Mouse (Mus musculus) right cerebral cortex, postnatal 10 days (tissue): ENCODE measurements around the gene Nav2.

ENCODE experiments used
- DNase-seq, 2 experiments: peaks; one replicate each; pipeline ENCODE4 v3.0.0; 2021; ENCODE audit warnings: low spot score in 2 of 2

Nav2 gene

GRCm38 (mm10) chr7:49000816-49001215 lies 92.3 kb downstream of the Nav2 start:
- DNase-seq, result peak; percentile 53 to 81

DNA sequence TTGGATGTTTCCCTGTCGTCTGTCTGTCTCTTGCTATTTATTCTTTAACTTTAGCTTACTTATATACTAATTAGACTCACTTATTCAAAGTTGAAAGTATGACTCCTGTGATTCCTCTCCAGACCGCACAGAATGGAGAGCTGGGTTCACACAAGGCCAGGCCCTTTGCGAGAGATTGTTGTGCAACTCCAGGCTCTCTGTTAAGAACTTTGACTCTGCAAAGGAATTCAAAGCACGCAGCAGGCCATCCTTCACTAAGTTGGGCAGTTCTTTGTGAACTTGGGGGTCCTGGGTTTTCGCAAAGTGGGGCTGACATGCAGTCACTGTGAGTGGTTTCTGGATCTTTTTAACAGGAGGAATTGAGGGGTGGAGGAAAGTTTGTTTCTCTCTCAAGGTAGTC lies 95.9 kb downstream of the Nav2 start:
- no peak for DNase-seq

DNA sequence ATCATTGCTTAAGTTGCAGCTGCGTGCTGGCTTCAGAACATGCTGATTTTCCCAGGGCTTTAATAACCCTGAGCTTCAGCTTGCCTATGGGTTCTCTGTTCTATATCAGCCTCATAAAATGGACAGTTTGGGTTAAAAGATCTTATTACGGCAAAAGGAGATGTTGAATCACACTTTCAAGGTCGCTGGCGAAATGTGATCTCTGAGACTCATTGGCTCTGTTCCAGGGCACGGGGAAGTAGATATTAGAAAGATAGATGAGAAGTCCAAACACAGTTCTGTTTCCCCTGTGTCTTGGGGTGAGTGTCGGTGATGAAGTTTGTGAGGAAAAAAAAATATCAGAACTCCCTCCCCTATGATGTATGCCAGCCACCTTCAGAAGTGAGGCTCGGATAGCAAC lies 98.4 kb downstream of the Nav2 start:
- no peak for DNase-seq

- DNase-seq, result peak in 1 of 2 experiments; percentile 49
Measured at GRCm38 (mm10) chr7:49010739-49011138, 102.2 kb downstream of the Nav2 start.

GRCm38 (mm10) chr7:49012027-49012426 lies 103.5 kb downstream of the Nav2 start:
- no peak for DNase-seq

- no peak for DNase-seq
Measured at GRCm38 (mm10) chr7:49014480-49014879, 106.0 kb downstream of the Nav2 start.

GRCm38 (mm10) chr7:49015297-49015696 lies 106.8 kb downstream of the Nav2 start:
- DNase-seq, result no peak

DNA sequence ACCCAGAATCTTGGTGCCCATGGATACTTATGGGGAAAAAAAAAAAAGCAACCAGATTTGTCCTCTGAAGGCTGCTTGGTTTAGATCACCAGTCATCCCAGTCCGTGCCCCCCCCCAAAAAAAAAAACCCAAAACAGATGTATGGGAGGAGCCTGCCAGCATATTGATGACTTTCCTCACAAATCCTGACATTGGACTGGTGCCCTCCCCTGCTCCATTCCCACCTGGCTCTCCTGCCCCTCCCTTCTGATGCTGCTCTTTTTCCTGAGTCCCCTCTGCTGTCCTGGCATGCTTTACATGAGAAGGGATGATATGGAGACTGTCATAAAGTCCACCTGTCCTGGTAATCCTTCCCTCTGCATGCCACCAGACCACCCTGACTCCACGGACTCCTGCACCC lies 107.6 kb downstream of the Nav2 start:
- DNase-seq, result no peak

- no peak for DNase-seq
Measured at GRCm38 (mm10) chr7:49017794-49018193, 109.3 kb downstream of the Nav2 start.

DNA sequence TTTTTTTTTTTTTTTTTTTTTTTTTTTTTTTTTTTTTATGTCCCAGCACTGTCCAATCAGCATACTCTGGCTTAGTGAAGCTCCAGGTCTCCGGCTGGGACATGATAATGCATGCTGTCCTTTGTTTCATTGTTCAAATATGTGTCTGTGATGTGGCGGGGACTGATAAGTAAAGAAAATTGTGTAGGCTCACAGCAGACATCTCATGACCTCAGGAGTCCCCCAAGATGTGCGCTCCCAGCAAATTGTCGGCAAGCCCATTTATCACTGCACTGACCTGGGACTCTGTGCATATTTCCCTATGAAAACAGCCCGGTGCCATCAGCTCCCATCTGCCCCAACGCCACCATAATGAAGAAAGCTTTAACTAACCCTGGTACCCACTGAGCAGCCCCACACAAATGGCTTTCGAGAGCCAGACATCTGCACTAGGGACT lies 110.0 kb downstream of the Nav2 start:
- DNase-seq, result no peak

DNA sequence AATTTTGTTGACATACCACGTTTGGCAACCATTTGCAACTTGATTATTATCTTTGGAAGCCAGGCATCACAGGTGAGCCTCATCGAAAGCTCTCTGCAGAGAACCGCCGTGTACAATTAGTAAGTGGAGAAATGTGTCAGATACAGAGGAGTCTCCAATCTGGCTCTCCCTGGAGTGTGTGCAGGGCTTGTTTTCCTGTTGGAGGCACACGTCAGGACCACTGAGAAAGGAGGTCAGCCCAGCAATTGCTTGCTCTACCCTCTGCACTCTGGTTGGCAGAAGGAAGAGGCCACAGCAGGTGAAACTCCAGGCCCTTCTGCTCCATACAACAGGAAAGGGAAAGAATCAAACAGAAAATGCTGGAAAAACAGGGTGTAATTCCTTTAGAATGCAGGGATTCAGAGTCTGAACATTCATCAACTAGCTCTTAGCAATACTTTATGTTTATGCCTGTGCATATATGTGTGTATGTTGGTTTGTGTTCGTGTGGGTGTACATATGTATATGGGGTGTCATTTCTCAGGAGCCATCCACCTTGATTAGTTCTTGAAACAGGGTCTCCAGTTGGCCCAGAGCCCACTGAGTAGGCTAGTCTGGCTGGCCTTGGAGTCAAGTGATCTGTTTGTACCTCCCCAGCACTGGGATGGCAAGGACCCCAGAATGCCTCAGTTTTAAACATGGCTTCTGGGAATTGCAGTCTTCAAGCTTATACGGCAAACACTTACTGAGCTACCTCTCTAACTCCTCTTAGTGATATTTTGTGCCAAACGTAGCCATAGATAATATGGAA lies 116.7 kb downstream of the Nav2 start:
- no peak for DNase-seq

DNA sequence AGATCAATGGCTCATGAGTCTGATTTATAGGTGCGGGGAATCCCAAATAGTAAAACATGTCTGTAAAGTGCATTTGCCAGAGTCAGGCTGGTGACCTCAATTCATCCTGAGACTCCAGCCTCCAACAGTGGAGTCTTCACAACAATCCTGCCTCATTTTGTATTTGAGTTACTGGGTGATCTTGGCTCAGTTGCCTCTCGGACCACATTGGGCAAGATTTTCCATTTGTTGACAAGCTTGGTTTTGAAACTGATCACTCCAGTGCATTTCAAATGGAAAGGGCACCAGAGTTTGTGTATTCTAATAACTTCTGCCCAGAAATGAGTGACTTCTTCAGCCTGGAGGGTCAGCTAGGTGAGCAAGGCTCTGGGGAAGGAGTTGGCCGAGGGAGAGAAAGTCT lies 117.5 kb downstream of the Nav2 start:
- no peak for DNase-seq

- DNase-seq, result no peak
Measured at GRCm38 (mm10) chr7:49026466-49026865, 118.0 kb downstream of the Nav2 start.

DNA sequence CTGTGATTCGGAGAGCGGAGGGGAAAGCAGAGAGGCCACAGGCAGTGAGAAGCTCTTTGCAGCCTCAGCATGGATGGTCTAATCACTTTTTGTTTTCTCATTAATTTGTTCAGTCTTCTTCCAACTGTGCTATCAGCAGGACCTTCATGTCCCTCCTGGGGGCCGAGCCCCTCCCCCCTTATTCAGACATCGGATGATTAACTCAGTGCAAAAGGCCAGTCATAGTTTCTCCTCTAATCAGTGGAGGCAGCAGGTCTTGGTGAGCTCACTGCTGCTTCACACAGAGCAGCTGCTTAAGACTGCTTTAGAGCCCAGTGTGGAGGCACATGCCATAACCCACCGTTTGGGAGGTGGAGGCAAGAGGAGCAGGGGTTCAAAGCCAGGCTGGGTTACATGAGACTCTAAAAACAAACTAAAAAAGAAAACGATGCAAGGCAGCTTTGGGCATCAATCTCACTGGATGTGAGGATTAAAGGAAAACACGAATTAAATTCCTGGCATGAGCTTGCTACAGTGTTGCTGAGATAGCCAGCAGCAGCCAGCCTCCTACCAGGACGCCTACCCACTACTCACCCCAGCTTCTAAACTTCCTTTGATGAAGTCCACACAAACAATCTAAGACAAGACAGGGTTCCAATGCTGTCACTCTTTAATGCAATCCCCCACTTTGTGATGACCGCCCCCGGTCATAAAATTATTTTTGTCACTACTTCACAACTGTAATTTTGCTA lies 120.9 kb downstream of the Nav2 start:
- DNase-seq, result no peak

GRCm38 (mm10) chr7:49032216-49032615 lies 123.7 kb downstream of the Nav2 start:
- DNase-seq, result no peak

GRCm38 (mm10) chr7:49034253-49034652 lies 125.7 kb downstream of the Nav2 start:
- DNase-seq, result peak; percentile 49 to 63

GRCm38 (mm10) chr7:49040163-49040562 lies 131.6 kb downstream of the Nav2 start:
- no peak for DNase-seq

GRCm38 (mm10) chr7:49041334-49042070 lies 133.0 kb downstream of the Nav2 start:
- no peak for DNase-seq

DNA sequence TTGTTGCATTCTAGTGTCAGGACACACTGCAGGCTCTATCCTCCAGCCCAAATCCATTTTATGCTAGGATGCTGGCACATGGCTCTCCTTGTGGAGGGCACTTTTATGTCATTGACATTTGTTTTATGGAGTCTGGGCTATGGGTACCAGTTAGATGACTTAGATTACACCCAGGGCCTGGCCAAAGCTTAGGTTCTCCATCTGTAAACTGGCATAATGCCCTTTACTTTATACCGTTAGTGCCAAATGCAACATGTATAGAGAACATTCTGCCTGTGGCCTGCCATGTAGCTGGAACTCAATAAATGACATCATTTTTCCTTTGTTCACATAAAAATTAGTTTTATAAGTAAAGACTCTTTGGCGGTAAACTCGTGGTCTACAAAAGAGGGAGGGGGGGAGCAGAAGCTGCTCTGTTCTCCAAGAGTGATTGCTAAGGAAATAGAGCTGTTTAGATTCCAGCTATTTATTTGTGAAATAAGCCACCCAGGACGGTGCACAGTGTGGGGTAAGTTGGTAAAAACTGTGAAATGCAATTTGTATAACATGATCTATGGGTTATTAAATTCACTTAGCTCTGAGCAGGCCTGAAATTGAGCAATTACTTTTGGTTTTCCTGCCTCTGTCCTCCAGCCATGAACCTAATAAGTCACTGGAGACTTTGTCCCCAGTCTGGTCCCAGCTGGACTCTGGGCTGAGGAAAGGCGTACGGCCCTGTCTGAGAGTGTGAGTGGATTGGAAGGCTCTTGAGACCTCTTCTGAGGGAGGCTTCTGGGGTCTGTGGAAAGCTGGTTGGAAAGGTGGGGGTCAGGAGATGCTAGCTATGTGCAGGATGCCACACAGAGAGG lies 137.2 kb downstream of the Nav2 start:
- no peak for DNase-seq

DNA sequence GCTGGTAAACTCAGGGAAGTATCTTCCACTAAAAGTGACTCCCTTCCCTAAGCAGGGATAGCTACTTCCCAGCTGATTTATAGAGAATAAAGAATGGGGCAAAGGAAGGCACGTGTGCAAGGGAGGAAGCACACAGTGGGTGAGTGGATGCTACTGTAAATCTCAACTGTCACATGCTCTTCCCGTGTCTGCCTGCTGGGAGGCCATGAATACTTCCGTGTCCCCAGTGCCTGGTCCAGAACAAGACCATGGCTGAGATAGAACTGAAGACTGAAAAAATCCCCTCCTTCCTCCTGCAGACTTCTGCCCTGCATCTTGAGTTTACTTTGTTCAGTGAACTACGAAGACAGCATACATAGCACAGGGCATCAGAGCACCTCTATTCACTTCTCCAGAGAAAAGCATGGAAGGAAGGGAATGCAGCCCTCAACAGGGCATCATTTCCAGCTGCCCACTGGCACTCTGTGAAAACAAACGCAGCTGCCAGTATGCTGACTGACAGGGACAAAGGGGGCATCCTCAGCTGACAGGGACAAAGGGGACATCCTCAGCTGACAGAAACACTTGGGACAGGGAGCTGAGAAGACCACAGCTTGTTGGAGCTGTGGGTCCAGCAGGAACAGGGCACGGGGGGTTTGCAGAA lies 138.0 kb downstream of the Nav2 start:
- DNase-seq, result no peak

DNA sequence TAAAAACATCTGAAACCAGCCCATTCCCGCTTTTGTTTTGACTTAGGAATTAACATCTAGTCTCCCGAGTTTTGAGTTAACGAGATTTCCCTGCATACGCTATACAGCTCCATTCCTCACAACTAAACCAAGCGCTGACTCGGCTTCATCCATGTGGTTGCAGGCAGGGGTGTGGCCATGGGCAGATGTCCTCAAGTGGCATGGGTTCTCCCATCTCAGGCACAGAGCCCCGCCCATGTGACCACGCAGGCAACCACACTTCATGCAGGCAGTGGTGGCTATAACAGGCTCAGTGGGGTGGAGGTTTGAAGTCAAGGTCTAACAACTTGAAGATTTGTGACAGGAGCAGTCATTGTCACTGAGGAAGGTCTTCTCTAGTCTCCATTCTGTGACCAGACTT lies 138.8 kb downstream of the Nav2 start:
- no peak for DNase-seq
